Mouse (Mus musculus): ENCODE measurements around the gene Efcab6.

- TF ChIP-seq CTCF (IDR thresholded peaks at IDR 0.05; ENCODE audit: low read depth), result no peak
- no peak for TF ChIP-seq EP300 (IDR thresholded peaks at IDR 0.05; ENCODE audit: low read depth)
Measured at GRCm38 (mm10) chr15:83965126-83965525, 100.1 kb downstream of the Efcab6 start.
